Mouse (Mus musculus) ES-Bruce4 (cell line): ENCODE results near the gene Msl3l2. TPM values are rescaled to one million over a fixed set of nuclear protein-coding genes. Genes with fewer than 3 reads are reported as not detected.

Experiments
- H3K27ac ChIP-seq: 2 replicates; pipeline ENCODE4 v1.5.1; 2012; ENCODE audit warnings: low read length, inconsistent platforms; ENCODE audit not compliant: insufficient read depth
- H3K27me3 ChIP-seq: 2 replicates; pipeline ENCODE4 v1.6.1; 2012; ENCODE audit warnings: mild to moderate bottlenecking, low read length, inconsistent platforms; ENCODE audit not compliant: control insufficient read depth, poor library complexity, insufficient read depth, severe bottlenecking
- H3K36me3 ChIP-seq: 2 replicates; pipeline ENCODE4 v1.6.1; 2012; ENCODE audit warnings: inconsistent platforms, mild to moderate bottlenecking, low read length, moderate library complexity; ENCODE audit not compliant: control insufficient read depth, poor library complexity, insufficient read depth, severe bottlenecking
- H3K4me1 ChIP-seq: one replicate; pipeline ENCODE4 v1.8.1; 2011; ENCODE audit warnings: low read length; ENCODE audit not compliant: control insufficient read depth, insufficient read depth
- H3K4me3 ChIP-seq: 2 replicates; pipeline ENCODE4 v1.5.1; 2011; ENCODE audit warnings: low read depth, mild to moderate bottlenecking, low read length
- H3K9ac ChIP-seq: 2 replicates; pipeline ENCODE4 v1.6.1; 2012; ENCODE audit warnings: low read depth, mild to moderate bottlenecking, inconsistent platforms; ENCODE audit not compliant: poor library complexity, severe bottlenecking
- H3K9me3 ChIP-seq: replicated peaks from 2 replicates; pipeline ENCODE4 v1.6.1; 2012; ENCODE audit warnings: mild to moderate bottlenecking, low read length, inconsistent platforms; ENCODE audit not compliant: control insufficient read depth, poor library complexity, insufficient read depth, severe bottlenecking
- CTCF ChIP-seq: IDR thresholded peaks from one replicate; pipeline ENCODE4 v1.8.1; 2011; ENCODE audit warnings: low read depth, low read length
- EP300 ChIP-seq: IDR thresholded peaks from 2 replicates; pipeline ENCODE4 v1.6.1; 2011; ENCODE audit warnings: low read depth, low read length; ENCODE audit not compliant: insufficient read depth
- POLR2A ChIP-seq: IDR thresholded peaks from one replicate; pipeline ENCODE4 v1.8.1; 2011; ENCODE audit warnings: low read length; ENCODE audit not compliant: insufficient read depth
- polyA plus RNA-seq: library from polyadenylated mRNA; stranded (reverse); fragments of >200 nt; gene quantifications from 2 replicates; pipeline ENCODE4 v1.2.4, GENCODE M21; 2011; ENCODE audit warnings: low read depth; ENCODE audit not compliant: missing spikeins, insufficient read depth, insufficient read length

The Msl3l2 gene
- polyA plus RNA-seq, 1 experiment = 2.4 TPM

DNA sequence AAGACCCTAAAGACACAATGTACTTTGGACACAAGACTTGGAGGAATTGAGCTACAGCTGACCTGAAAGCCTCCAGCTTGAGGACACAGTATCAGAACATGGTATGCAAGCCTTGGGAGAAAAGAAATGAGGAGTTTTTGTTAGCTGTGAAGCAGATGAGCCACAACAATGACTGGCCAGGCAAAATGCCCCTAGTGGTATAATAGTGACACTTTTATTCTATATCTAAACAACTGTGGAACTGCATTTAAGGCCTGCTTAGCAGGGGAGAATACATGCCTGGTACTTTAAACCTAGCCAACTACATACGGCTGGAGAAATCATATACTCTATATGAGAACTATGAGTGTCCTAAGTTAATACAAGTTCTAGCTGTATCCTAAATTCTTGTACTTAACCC, 20.3 kb downstream of the Msl3l2 start:
- H3K36me3 ChIP-seq = no peaks in the 10 kb centered on the region
- TF ChIP-seq POLR2A = no peak

DNA sequence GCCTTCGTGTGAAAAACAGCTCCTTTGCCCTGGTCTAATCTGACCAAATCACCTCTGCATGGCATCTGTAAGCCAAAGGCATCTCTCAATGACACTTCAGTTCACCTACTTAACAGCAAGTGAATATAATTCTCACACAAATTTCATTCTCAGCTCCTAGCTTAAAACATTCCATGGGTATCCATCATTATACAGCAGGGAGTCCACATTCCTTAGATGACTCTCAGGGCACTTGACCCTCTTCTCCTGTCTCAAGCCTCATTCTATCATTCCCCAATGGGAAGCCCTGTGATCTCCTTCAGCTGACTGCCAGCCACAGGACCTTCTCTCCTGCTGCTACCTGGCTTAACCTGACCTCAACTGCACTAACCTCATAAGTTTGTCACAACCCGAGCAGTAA, 22.9 kb downstream of the Msl3l2 start:
- Histone ChIP-seq H3K4me3 (no peak overlapping the region), H3K27ac (no peak overlapping the region), H3K27me3 (no peaks in the 10 kb centered on the region), H3K9me3 (no peaks in the 10 kb centered on the region), H3K4me1 (no peaks in the 10 kb centered on the region), H3K36me3 (no peaks in the 10 kb centered on the region), H3K9ac (no peak overlapping the region)
- no peak for TF ChIP-seq CTCF
- no peak for TF ChIP-seq EP300
- TF ChIP-seq POLR2A = no peak

More for the DNA sequence above, 20.3 kb downstream of the Msl3l2 start:
- Histone ChIP-seq H3K9me3 (no peaks in the 10 kb centered on the region), H3K27ac (no peak overlapping the region), H3K4me1 (no peaks in the 10 kb centered on the region), H3K27me3 (no peaks in the 10 kb centered on the region), H3K4me3 (no peak overlapping the region), H3K9ac (no peak overlapping the region)

DNA sequence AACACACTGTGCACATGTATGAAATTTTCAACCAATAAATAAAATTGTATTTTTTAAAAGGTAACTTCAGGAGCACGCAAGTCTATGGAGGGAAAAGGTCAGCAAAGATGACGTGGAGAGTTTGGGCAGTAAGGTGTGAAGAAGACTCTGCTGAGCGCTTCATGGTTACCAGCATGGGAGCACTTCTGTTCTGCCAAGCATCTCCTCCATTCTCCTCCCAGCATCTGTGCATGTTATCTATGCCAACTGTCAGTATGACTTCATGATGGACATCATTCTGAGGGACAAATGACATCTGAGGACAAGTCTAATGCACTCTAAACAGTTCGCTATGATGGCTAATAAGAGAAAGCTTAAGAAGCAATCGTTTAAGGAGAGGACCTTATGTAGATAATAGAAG, 30.5 kb downstream of the Msl3l2 start:
- H3K4me3 ChIP-seq = no peak overlapping the region
- H3K27ac ChIP-seq = no peak overlapping the region
- H3K36me3 ChIP-seq = no peaks in the 10 kb centered on the region
- no peaks in the 10 kb centered on the region for H3K4me1 ChIP-seq
- TF ChIP-seq CTCF (no peak), POLR2A (no peak), EP300 (no peak)
- no peaks in the 10 kb centered on the region for H3K9me3 ChIP-seq
- H3K27me3 ChIP-seq = no peaks in the 10 kb centered on the region
- H3K9ac ChIP-seq = no peak overlapping the region

DNA sequence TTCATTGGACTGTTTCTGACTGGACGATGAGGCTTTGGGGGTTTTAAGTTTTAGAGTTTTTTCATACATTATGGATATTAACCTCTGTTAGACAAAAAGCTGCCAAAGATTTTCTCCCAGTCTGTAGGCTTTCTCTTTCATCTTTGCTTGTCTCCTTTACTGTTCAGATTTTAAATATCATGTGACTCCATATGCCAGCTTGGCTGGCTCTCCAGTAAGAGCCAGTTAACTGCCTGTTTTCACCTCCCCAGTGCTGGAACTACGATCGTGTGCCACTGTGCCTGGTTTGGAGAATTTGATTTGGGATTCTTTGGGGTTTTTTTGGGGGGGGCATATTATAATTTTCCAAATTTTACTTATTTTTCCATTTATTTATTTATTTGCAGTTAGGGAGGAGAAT, 42.2 kb downstream of the Msl3l2 start:
- no peaks in the 10 kb centered on the region for H3K36me3 ChIP-seq
- H3K4me3 ChIP-seq = no peak overlapping the region
- H3K9ac ChIP-seq = no peak overlapping the region
- H3K9me3 ChIP-seq = no peaks in the 10 kb centered on the region
- H3K27me3 ChIP-seq = no peaks in the 10 kb centered on the region
- TF ChIP-seq CTCF = no peak
- no peak for TF ChIP-seq POLR2A
- TF ChIP-seq EP300 = no peak
- H3K27ac ChIP-seq = no peak overlapping the region
- no peaks in the 10 kb centered on the region for H3K4me1 ChIP-seq

DNA sequence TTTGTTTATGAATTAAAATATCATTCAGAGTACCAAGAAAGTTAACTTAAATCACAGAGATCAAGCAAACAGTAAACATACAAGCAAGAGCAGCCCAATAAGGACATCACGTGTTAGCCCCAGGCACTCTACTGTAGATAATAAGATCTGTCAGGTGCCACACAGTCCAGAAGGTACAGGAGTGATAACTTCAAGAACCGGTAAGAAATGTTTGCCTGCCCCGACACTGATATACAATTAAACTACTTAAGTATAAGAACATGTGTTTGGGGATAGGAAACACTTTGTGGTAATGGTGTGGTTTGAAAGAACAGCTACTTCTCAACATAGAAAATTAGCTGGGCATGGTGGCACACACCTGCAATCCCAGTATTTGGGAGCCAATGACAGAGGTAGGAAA, 50.2 kb downstream of the Msl3l2 start:
- Histone ChIP-seq H3K9ac (no peak overlapping the region), H3K9me3 (no peaks in the 10 kb centered on the region), H3K27me3 (no peaks in the 10 kb centered on the region), H3K27ac (no peak overlapping the region), H3K36me3 (no peaks in the 10 kb centered on the region), H3K4me3 (no peak overlapping the region), H3K4me1 (no peaks in the 10 kb centered on the region)
- TF ChIP-seq CTCF (no peak), EP300 (no peak), POLR2A (no peak)

DNA sequence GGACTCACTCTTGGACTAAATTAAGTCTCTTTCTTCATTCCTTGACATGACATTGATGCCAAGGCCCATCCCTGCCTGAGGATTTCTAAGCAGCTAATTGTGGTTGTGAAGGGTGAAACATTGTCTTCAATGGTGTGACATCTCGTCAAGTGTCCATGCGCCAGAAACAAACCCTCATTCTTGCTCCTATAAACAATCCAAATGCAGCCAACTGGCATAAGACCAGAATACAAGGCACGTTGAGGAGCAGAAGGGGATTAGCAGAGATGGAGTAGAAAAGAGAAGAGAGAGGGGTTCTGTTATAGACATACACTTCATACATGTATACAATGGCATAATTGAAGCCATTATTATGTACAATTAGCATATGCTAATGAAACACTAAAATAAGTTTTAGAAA, 51.5 kb downstream of the Msl3l2 start:
- Histone ChIP-seq H3K9me3 (no peaks in the 10 kb centered on the region), H3K36me3 (no peaks in the 10 kb centered on the region), H3K27me3 (no peaks in the 10 kb centered on the region), H3K4me3 (no peak overlapping the region), H3K27ac (no peak overlapping the region), H3K4me1 (no peaks in the 10 kb centered on the region), H3K9ac (no peak overlapping the region)
- TF ChIP-seq POLR2A = no peak
- no peak for TF ChIP-seq EP300
- no peak for TF ChIP-seq CTCF
